Mouse (Mus musculus) cerebellum, adult 2 months (tissue): ENCODE measurements around the gene Arf3.

ENCODE experiments used
- CTCF ChIP-seq: fragments of 200-500 bp; IDR thresholded peaks from 2 replicates; pipeline ENCODE4 v1.5.1; 2011; ENCODE audit warnings: low read depth, mild to moderate bottlenecking, control low read depth, low read length, moderate library complexity, borderline replicate concordance; ENCODE audit not compliant: insufficient read depth
- POLR2A ChIP-seq: fragments of 200-500 bp; IDR thresholded peaks from 2 replicates; pipeline ENCODE4 v1.6.1; 2011; ENCODE audit warnings: low read length, control low read depth, borderline replicate concordance; ENCODE audit not compliant: insufficient read depth

DNA sequence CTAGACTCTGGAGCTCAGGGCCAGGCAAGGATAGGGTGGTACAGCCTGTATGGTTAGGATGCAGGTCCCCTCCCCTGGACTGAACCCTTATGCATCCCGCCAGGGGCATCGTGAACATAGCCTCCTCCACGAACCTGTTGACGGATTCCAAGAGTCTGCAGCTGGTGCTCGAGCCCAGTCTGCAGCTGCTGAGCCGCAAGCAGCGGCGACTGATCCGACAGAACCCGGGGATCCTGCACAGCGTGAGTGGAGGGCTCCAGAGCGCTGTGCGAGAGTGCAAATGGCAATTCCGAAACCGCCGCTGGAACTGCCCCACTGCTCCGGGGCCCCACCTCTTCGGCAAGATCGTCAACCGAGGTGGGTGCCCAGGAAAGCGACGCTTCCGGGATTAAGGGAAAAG lies 27.7 kb upstream of the Arf3 start:
- no peak for TF ChIP-seq POLR2A
- TF ChIP-seq CTCF, result no peak
